10 mouse cellular contexts compared by ENCODE assay signal in genomic region chr4:153082166-153082565, GRCm38 (mm10).
DNase-seq lines count a peak whose midpoint lies in the region; ATAC-seq and TF ChIP-seq lines count a peak whose summit lies in the region.
"Had no signal": no experiment of that assay in that cellular context is flagged by ENCODE, and none has a peak within 500 bp of the region (broad histone marks: within the 10 kb centered on the region; RNA-seq: fewer than 3 reads in every experiment).

No protein-coding gene starts in this region.

- H3K4me1 ChIP-seq in lung, embryonic 16.5 days (replicated peaks; ENCODE audit: control insufficient read depth, insufficient read depth, low read length): no peaks in the 10 kb centered on the region
- no peaks in the 10 kb centered on the region for H3K4me1 ChIP-seq in lung, postnatal 0 days (ENCODE audit: insufficient read depth, low read depth, low read length)

- TF ChIP-seq CTCF in lung, postnatal 0 days (IDR thresholded peaks at IDR 0.05): no peak

- no peak overlapping the region for H3K4me2 ChIP-seq in lung, embryonic 16.5 days (ENCODE audit: low read depth, low read length)
- H3K4me2 ChIP-seq in lung, postnatal 0 days (replicated peaks; ENCODE audit: low read depth, low read length): no peak overlapping the region

- H3K4me3 ChIP-seq in lung, embryonic 16.5 days (ENCODE audit: low read length): no peak overlapping the region
- H3K4me3 ChIP-seq in lung, postnatal 0 days (ENCODE audit: low read depth, low read length): no peak overlapping the region

- DNase-seq in heart, postnatal 4 days: peak; percentile 11
- DNase-seq in heart, postnatal 10 days: no peak
- DNase-seq in lung, postnatal 0 days (ENCODE audit: low spot score): no peak
- DNase-seq in embryo, embryonic 9.5 days (ENCODE audit: extremely low spot score): peak; percentile 28
- peak; percentile 48 for DNase-seq in retina, embryonic 14.5 days (ENCODE audit: low spot score)
- DNase-seq in adrenal gland, adult 2 months: no peak
- no peak for DNase-seq in spleen, postnatal 10 days (ENCODE audit: low spot score in 2 of 2)
- DNase-seq: cerebellum, postnatal 36 days had no signal

- no peaks in the 10 kb centered on the region for H3K36me3 ChIP-seq in lung, embryonic 16.5 days (ENCODE audit: control insufficient read depth, insufficient read depth, low read length)
- no peaks in the 10 kb centered on the region for H3K36me3 ChIP-seq in lung, postnatal 0 days (ENCODE audit: insufficient read depth, low read length)

- ATAC-seq in lung, embryonic 16.5 days (ENCODE audit: low read depth): peak; percentile 64; the same call in 1 of the 2 replicates
- no peak for ATAC-seq in lung, postnatal 0 days

- no peaks in the 10 kb centered on the region for H3K27me3 ChIP-seq in lung, embryonic 16.5 days (ENCODE audit: control insufficient read depth, insufficient read depth, low read depth, low read length)
- H3K27me3 ChIP-seq in lung, postnatal 0 days (replicated peaks; ENCODE audit: insufficient read depth, low read length): no peaks in the 10 kb centered on the region

- H3K9me3 ChIP-seq in lung, embryonic 16.5 days (ENCODE audit: control insufficient read depth, low read length): no peaks in the 10 kb centered on the region
- no peaks in the 10 kb centered on the region for H3K9me3 ChIP-seq in lung, postnatal 0 days (ENCODE audit: low read length)

- intact Hi-C loops in heart, postnatal 10 days (cut with DNase I): no loop called here

- H3K27ac ChIP-seq in lung, embryonic 16.5 days (ENCODE audit: low read length): no peak overlapping the region
- no peak overlapping the region for H3K27ac ChIP-seq in lung, postnatal 0 days (ENCODE audit: low read length)
- H3K27ac ChIP-seq: macrophage had no signal

- no peak overlapping the region for H3K9ac ChIP-seq in lung, embryonic 16.5 days (ENCODE audit: low read length)
- no peak overlapping the region for H3K9ac ChIP-seq in lung, postnatal 0 days (replicated peaks; ENCODE audit: low read depth)

- TF ChIP-seq EP300 in lung, postnatal 0 days (IDR thresholded peaks at IDR 0.05): no peak

- WGBS in lung, embryonic 16.5 days: 19% methylated on average over 14 of the region's 14 CpGs
- WGBS in lung, postnatal 0 days: 26% methylated on average over 14 of the region's 14 CpGs

Comparison
In these comparisons a context has a peak if more than half of its experiments do, and no peak if none do; other contexts are left out.
1. DNase-seq: peak in heart, postnatal 4 days (single experiment), embryo, embryonic 9.5 days (single experiment) and retina, embryonic 14.5 days (single experiment); none in heart, postnatal 10 days (0 of 2), lung, postnatal 0 days (single experiment), adrenal gland, adult 2 months (single experiment) and spleen, postnatal 10 days (0 of 2).